Comparison of ENCODE assay signal across 8 mouse cellular contexts in genomic region chrX:159414829-159415673, GRCm38 (mm10). TPM values are rescaled to one million over a fixed set of nuclear protein-coding genes. Genes with fewer than 3 reads are reported as not detected.
DNase-seq lines count a peak whose midpoint lies in the region; ATAC-seq and TF ChIP-seq lines count a peak whose summit lies in the region.

No protein-coding gene starts in this region.

- peak overlapping the region; percentile 53 for H3K4me3 ChIP-seq in brown adipose tissue, adult 24 weeks (ENCODE audit: insufficient read depth, low read depth, low read length)
- H3K4me3 ChIP-seq in forebrain, embryonic 12.5 days (replicated peaks), result peak overlapping the region; percentile 63
- H3K4me3 ChIP-seq in liver, postnatal 0 days (ENCODE audit: low read depth, low read length), result peak overlapping the region; percentile 50

- no peak for TF ChIP-seq EP300 in liver, postnatal 0 days (IDR thresholded peaks at IDR 0.05; ENCODE audit: low read depth)

- no peak overlapping the region for H3K27ac ChIP-seq in brown adipose tissue, adult 24 weeks (replicated peaks; ENCODE audit: low read depth, low read length)
- H3K27ac ChIP-seq in forebrain, embryonic 12.5 days, result 0 out of 2 replicates have a peak overlapping the region, but pooled peaks have one; percentile 19
- no peak overlapping the region for H3K27ac ChIP-seq in liver, postnatal 0 days (ENCODE audit: low read depth)

- ATAC-seq in forebrain, embryonic 12.5 days (ENCODE audit: low FRiP score), result peak; percentile 82
- no peak for ATAC-seq in liver, postnatal 0 days
- no peak for ATAC-seq in monocyte, adult 5-6 weeks (replicated peaks; ENCODE audit: insufficient number of reproducible peaks, low FRiP score, low TSS enrichment, poor library complexity, severe bottlenecking)

- no peak for TF ChIP-seq CTCF in liver, postnatal 0 days (IDR thresholded peaks at IDR 0.05; ENCODE audit: low read depth)

- H3K9me3 ChIP-seq in forebrain, embryonic 12.5 days, result no peaks in the 10 kb centered on the region
- H3K9me3 ChIP-seq in liver, postnatal 0 days (ENCODE audit: low read length), result no peaks in the 10 kb centered on the region

- peak overlapping the region; percentile 56 for H3K9ac ChIP-seq in forebrain, embryonic 12.5 days
- no peak overlapping the region for H3K9ac ChIP-seq in liver, postnatal 0 days (replicated peaks)

- peak; percentile 5 for DNase-seq in layer of hippocampus, adult 11-12 months (ENCODE audit: low spot score)
- DNase-seq in layer of hippocampus, adult 9-10 months (ENCODE audit: low spot score), result no peak
- DNase-seq in kidney, postnatal 14 days, result peak; percentile 0
- peak; percentile 12 for DNase-seq in liver, postnatal 0 days
- DNase-seq in right cerebral cortex, postnatal 4 days, result peak; percentile 16

- H3K36me3 ChIP-seq in forebrain, embryonic 12.5 days (replicated peaks), result no peaks in the 10 kb centered on the region
- no peaks in the 10 kb centered on the region for H3K36me3 ChIP-seq in liver, postnatal 0 days (replicated peaks; ENCODE audit: insufficient read depth, low read length)

- 20% methylated on average over 55 of the region's 65 CpGs for WGBS in forebrain, embryonic 12.5 days
- 12% methylated on average over 37 of the region's 65 CpGs for WGBS in liver, postnatal 0 days (ENCODE audit: insufficient replicate concordance)

- peak overlapping the region; percentile 71 for H3K4me2 ChIP-seq in forebrain, embryonic 12.5 days
- H3K4me2 ChIP-seq in liver, postnatal 0 days (ENCODE audit: low read depth, low read length), result peak overlapping the region; percentile 80

- H3K27me3 ChIP-seq in forebrain, embryonic 12.5 days, result peaks cover 17% of the 10 kb centered on the region; the same call in 1 of the 2 replicates
- peaks cover 42% of the 10 kb centered on the region for H3K27me3 ChIP-seq in liver, postnatal 0 days (ENCODE audit: insufficient read depth, low read length)

- no peaks in the 10 kb centered on the region for H3K4me1 ChIP-seq in brown adipose tissue, adult 24 weeks (ENCODE audit: control insufficient read depth, insufficient read depth, insufficient read length, low read length)
- no peaks in the 10 kb centered on the region for H3K4me1 ChIP-seq in forebrain, embryonic 12.5 days
- H3K4me1 ChIP-seq in liver, postnatal 0 days (ENCODE audit: insufficient read depth), result no peaks in the 10 kb centered on the region

RNA-seq across cellular contexts. Expression of gene Map7d2, which starts 0.7 kb away (rescaled TPM):
- not detected in 2 replicates for polyA plus RNA-seq in brown adipose tissue, adult 24 weeks (2012; ENCODE audit: insufficient read depth, insufficient read length, missing spikeins)
- polyA plus RNA-seq in forebrain, embryonic 12.5 days (2016; fragmentation: Nextera tagmentation; extraction: Ambion mirVana), result 14.3 and 15.7 TPM in 2 replicates
- polyA plus RNA-seq in liver, postnatal 0 days (2015; fragmentation: Nextera tagmentation; extraction: Ambion mirVana), result not detected in 2 replicates
- total RNA-seq in monocyte, adult 5-6 weeks (2017), result not detected in 3 replicates

RNA-seq across cellular contexts. Expression of gene Eif1ax, which starts 43.1 kb away (rescaled TPM):
- polyA plus RNA-seq in brown adipose tissue, adult 24 weeks (2012; ENCODE audit: insufficient read depth, insufficient read length, missing spikeins), result 52.1 and 61.4 TPM in 2 replicates
- polyA plus RNA-seq in forebrain, embryonic 12.5 days (2016; fragmentation: Nextera tagmentation; extraction: Ambion mirVana), result 155 and 170 TPM in 2 replicates
- 43.8 and 49.1 TPM in 2 replicates for polyA plus RNA-seq in liver, postnatal 0 days (2015; fragmentation: Nextera tagmentation; extraction: Ambion mirVana)
- 21.6 to 33.1 TPM (median 26.9 TPM) in 3 replicates for total RNA-seq in monocyte, adult 5-6 weeks (2017)

Comparison
In these comparisons a context has a peak if more than half of its experiments do, and no peak if none do; other contexts are left out.
1. RNA of gene Map7d2, which starts 0.7 kb away (polyA plus RNA-seq): 14.3 to 15.7 TPM in forebrain, embryonic 12.5 days; not detected in brown adipose tissue, adult 24 weeks and not detected in liver, postnatal 0 days; every median in the first group is over 10 times any median in the second.
2. Peak in every context shown above with its lines, with median percentiles within 50 percentile points of each other: H3K4me3 ChIP-seq.